Mouse (Mus musculus): ENCODE measurements around the gene Cyp2d22. TPM values are rescaled to one million over a fixed set of nuclear protein-coding genes. Genes with fewer than 3 reads are reported as not detected.

The Cyp2d22 gene
- polyA plus RNA-seq, 1 experiment = 0.78 TPM

DNA sequence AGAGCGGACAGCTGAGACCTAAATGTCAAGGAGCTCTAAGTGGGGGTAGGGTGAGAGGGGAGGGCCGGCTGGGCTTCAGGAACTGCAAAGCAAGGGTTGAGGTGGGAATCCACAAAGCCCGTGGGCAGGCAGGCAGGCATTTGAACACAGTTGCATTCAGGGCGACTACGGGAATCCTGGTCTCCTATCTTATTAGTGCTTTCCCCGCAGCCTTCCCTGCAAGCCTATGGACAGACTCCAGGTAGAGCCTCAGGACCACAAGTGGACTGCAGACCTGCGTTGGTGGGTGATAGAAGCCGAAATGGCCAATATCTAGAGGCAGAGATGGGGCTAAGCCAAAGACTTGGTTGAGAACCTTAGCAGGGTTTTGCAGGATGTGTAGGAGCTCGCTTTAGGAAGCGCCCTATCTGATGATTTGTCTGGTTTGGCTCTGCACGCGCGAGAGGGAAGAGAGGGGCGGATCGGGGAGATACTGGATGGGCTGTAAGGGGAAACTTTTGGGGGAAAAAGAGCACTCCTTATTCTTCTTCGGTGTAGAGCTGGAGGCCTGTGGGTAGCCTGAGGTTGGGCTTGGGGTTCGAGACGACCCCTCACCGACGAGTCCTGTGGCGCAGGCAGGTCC lies 39.5 kb downstream of the Cyp2d22 start:
- Histone ChIP-seq H3K4me1 (ENCODE audit: control insufficient read depth, insufficient read depth, low read length) (peaks cover 11% of the 10 kb centered on the region), H3K4me3 (ENCODE audit: insufficient read depth, low read length) (no peak overlapping the region), H3K27ac (ENCODE audit: insufficient read depth, low read depth, low read length) (no peak overlapping the region)
- no peak for TF ChIP-seq CTCF (IDR thresholded peaks at IDR 0.05; ENCODE audit: low read depth, low read length)
- no peak for TF ChIP-seq POLR2A (IDR thresholded peaks at IDR 0.05; ENCODE audit: borderline replicate concordance, low read depth, low read length)

- no peak for TF ChIP-seq CTCF (IDR thresholded peaks at IDR 0.05; ENCODE audit: low read depth, low read length)
- no peak for TF ChIP-seq POLR2A (IDR thresholded peaks at IDR 0.05; ENCODE audit: borderline replicate concordance, low read depth, low read length)
- H3K4me1 ChIP-seq (ENCODE audit: control insufficient read depth, insufficient read depth, low read length) = peaks cover 7% of the 10 kb centered on the region
- no peak overlapping the region for H3K4me3 ChIP-seq (ENCODE audit: insufficient read depth, low read length)
- H3K27ac ChIP-seq (ENCODE audit: insufficient read depth, low read depth, low read length) = no peak overlapping the region
These were observed 40.3 kb downstream of the Cyp2d22 start for GRCm38 (mm10) chr15:82339634-82340254.

DNA sequence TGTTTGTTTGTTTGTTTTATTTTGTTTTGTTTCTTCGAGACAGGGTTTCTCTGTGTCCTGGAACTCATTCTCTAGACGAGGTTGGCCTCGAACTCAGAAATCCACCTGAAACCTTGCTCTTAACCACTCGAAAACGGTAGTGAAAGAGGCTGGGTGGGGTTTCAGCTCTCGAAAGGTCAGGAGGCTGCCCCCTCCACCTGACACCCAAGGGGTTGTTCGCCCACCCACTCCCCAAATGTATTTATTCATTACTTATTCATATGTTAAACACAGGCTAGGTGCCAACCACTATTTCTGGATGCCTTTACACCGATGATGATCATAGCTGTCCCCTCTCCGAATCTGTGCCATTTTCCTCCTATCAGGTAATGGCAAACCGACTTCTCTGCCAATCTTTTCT lies 40.9 kb downstream of the Cyp2d22 start:
- TF ChIP-seq POLR2A (IDR thresholded peaks at IDR 0.05; ENCODE audit: borderline replicate concordance, low read depth, low read length) (no peak), CTCF (IDR thresholded peaks at IDR 0.05; ENCODE audit: low read depth, low read length) (no peak)
- H3K27ac ChIP-seq (ENCODE audit: insufficient read depth, low read depth, low read length) = no peak overlapping the region
- peaks cover 7% of the 10 kb centered on the region for H3K4me1 ChIP-seq (ENCODE audit: control insufficient read depth, insufficient read depth, low read length)
- H3K4me3 ChIP-seq (ENCODE audit: insufficient read depth, low read length) = peak overlapping the region; percentile 80

GRCm38 (mm10) chr15:82338593-82339112 lies 41.4 kb downstream of the Cyp2d22 start, which contains the start of the genes Naga, Pheta2 and Smdt1:
Gene Naga (minus strand): TSS chr15:82338925.
Gene Pheta2 (plus strand): TSS chr15:82338942.
Gene Smdt1 (plus strand): TSS chr15:82338959.
- TF ChIP-seq CTCF (IDR thresholded peaks at IDR 0.05; ENCODE audit: low read depth, low read length) = no peak
- peak; percentile 74; the same call in 1 of the 2 replicates for TF ChIP-seq POLR2A (IDR thresholded peaks at IDR 0.05; ENCODE audit: borderline replicate concordance, low read depth, low read length)
- H3K4me3 ChIP-seq (ENCODE audit: insufficient read depth, low read length) = peak within 1 kb of the TSS; percentile 80
- peak within 1 kb of the TSS; percentile 60 for H3K27ac ChIP-seq (ENCODE audit: insufficient read depth, low read depth, low read length)
- H3K4me1 ChIP-seq (ENCODE audit: control insufficient read depth, insufficient read depth, low read length) = peaks cover 7% of the 10 kb centered on the region

DNA sequence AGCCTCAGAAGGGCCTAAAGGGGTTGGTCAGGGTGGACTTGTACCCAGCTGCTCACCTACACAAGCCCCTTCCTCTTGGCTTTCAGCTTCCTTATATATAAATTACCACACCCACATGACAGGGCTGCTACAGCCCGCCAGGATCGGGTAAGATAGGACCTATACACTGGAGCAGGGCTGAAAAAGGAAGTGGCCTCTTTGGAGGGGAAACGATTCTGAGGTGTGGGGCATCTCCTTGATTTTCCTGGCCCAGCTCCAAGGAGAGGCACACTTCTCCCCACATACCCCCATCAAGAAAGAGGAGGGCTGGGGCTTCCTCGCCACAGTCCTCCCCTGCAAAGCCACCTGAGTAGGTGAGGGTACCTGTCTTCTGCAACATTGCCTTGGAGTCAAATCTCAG lies 42.2 kb downstream of the Cyp2d22 start:
- Histone ChIP-seq H3K4me1 (ENCODE audit: control insufficient read depth, insufficient read depth, low read length) (peaks cover 7% of the 10 kb centered on the region), H3K27ac (ENCODE audit: insufficient read depth, low read depth, low read length) (peak overlapping the region; percentile 60), H3K4me3 (ENCODE audit: insufficient read depth, low read length) (peak overlapping the region; percentile 80)
- no peak for TF ChIP-seq POLR2A (IDR thresholded peaks at IDR 0.05; ENCODE audit: borderline replicate concordance, low read depth, low read length)
- no peak for TF ChIP-seq CTCF (IDR thresholded peaks at IDR 0.05; ENCODE audit: low read depth, low read length)

DNA sequence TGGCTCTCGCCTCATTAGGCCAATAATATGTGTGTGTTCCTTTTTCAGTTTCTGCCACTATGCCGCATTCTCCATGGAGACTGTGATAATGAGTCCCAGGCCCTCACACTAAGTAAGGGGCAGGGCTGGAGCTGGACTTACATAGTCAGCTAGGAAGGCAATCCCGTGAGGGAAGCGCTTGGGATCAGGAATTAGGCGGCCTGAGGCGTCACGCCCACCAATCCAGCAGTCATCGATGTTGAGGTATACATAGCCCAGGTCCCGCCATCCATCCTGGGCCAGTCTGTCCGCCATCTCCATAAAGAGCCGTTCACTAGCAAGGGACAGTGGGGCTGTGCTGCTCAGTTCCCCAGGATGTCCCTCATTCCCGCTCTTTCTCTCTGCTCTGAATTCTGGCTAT lies 43.4 kb downstream of the Cyp2d22 start:
- H3K4me3 ChIP-seq (ENCODE audit: insufficient read depth, low read length) = no peak overlapping the region
- TF ChIP-seq CTCF (IDR thresholded peaks at IDR 0.05; ENCODE audit: low read depth, low read length) = no peak
- no peak for TF ChIP-seq POLR2A (IDR thresholded peaks at IDR 0.05; ENCODE audit: borderline replicate concordance, low read depth, low read length)
- H3K4me1 ChIP-seq (ENCODE audit: control insufficient read depth, insufficient read depth, low read length) = peaks cover 7% of the 10 kb centered on the region
- H3K27ac ChIP-seq (ENCODE audit: insufficient read depth, low read depth, low read length) = no peak overlapping the region

GRCm38 (mm10) chr15:82335194-82335593 lies 44.9 kb downstream of the Cyp2d22 start:
- H3K27ac ChIP-seq (ENCODE audit: insufficient read depth, low read depth, low read length) = no peak overlapping the region
- H3K4me1 ChIP-seq (ENCODE audit: control insufficient read depth, insufficient read depth, low read length) = peaks cover 7% of the 10 kb centered on the region
- no peak for TF ChIP-seq CTCF (IDR thresholded peaks at IDR 0.05; ENCODE audit: low read depth, low read length)
- no peak overlapping the region for H3K4me3 ChIP-seq (ENCODE audit: insufficient read depth, low read length)

DNA sequence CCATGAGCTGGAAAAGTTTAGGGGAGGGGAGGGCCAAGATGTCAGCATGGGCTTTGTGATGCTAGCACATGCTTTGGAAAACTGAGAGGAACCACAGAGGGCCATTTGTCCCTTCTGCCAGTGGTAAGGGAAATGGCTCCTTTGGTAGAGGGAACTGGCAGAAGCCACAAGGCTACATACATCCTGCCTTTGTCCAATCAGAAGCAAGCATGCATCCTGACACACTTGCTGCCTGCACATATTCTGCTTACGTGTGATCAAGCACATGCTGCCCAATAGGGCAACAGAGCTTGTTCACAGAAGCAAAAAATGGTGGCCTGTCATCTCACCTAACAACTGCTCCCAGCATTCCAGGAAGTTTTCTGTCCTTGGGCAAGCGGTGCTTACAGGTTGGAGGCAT lies 54.7 kb downstream of the Cyp2d22 start:
- no peak overlapping the region for H3K27ac ChIP-seq (ENCODE audit: insufficient read depth, low read depth, low read length)
- peaks cover 7% of the 10 kb centered on the region for H3K4me1 ChIP-seq (ENCODE audit: control insufficient read depth, insufficient read depth, low read length)
- H3K4me3 ChIP-seq (ENCODE audit: insufficient read depth, low read length) = no peak overlapping the region
- TF ChIP-seq CTCF (IDR thresholded peaks at IDR 0.05; ENCODE audit: low read depth, low read length) (no peak), POLR2A (IDR thresholded peaks at IDR 0.05; ENCODE audit: borderline replicate concordance, low read depth, low read length) (no peak)

DNA sequence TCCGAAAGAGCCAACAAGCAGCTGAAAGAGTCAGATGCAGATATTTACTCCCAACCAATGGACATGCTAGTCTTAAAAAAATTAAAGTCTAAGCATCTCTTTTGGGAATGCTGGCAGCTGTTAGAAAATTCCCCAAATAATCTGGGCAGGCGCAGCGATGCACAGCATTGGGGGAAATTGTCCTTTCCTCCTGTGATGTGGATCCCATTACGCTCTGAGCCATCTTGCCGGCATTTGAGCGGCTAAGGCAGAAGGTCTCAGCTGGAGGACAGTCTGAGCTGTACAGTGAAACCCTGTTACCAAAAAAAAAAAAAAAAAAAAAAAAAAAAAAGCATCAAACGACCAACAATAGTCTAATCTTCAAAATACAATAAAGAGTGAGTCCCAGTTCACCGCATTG lies 57.9 kb downstream of the Cyp2d22 start:
- H3K4me1 ChIP-seq (ENCODE audit: control insufficient read depth, insufficient read depth, low read length) = peaks cover 16% of the 10 kb centered on the region
- no peak overlapping the region for H3K4me3 ChIP-seq (ENCODE audit: insufficient read depth, low read length)
- TF ChIP-seq CTCF (IDR thresholded peaks at IDR 0.05; ENCODE audit: low read depth, low read length) (no peak), POLR2A (IDR thresholded peaks at IDR 0.05; ENCODE audit: borderline replicate concordance, low read depth, low read length) (no peak)
- no peak overlapping the region for H3K27ac ChIP-seq (ENCODE audit: insufficient read depth, low read depth, low read length)

Other genes with a start within 250 kb of the Cyp2d22 start
- 53.3 and 63.9 TPM in 2 replicates for gene Srebf2, start 233.1 kb downstream of the Cyp2d22 start, polyA plus RNA-seq (2012; ENCODE audit: insufficient read depth, insufficient read length, missing spikeins)
- gene Shisa8, start 167.4 kb downstream of the Cyp2d22 start, polyA plus RNA-seq (2012; ENCODE audit: insufficient read depth, insufficient read length, missing spikeins) = not detected in 2 replicates
- not detected in 2 replicates for gene Tnfrsf13c, start 155.9 kb downstream of the Cyp2d22 start, polyA plus RNA-seq (2012; ENCODE audit: insufficient read depth, insufficient read length, missing spikeins)
- 10.2 and 10.7 TPM in 2 replicates for gene Cenpm, start 135.5 kb downstream of the Cyp2d22 start, polyA plus RNA-seq (2012; ENCODE audit: insufficient read depth, insufficient read length, missing spikeins)
- not detected in 2 replicates for gene 1500009C09Rik, start 127.9 kb downstream of the Cyp2d22 start, polyA plus RNA-seq (2012; ENCODE audit: insufficient read depth, insufficient read length, missing spikeins)
- gene Sept3, start 105.4 kb downstream of the Cyp2d22 start, polyA plus RNA-seq (2012; ENCODE audit: insufficient read depth, insufficient read length, missing spikeins) = not detected in 2 replicates
- not detected in 2 replicates for gene Wbp2nl, start 81.3 kb downstream of the Cyp2d22 start, polyA plus RNA-seq (2012; ENCODE audit: insufficient read depth, insufficient read length, missing spikeins)
- 168 and 171 TPM in 2 replicates for gene Naga, start 41.3 kb downstream of the Cyp2d22 start, polyA plus RNA-seq (2012; ENCODE audit: insufficient read depth, insufficient read length, missing spikeins)
- 2.5 and 5.3 TPM in 2 replicates for gene Pheta2, start 41.3 kb downstream of the Cyp2d22 start, polyA plus RNA-seq (2012; ENCODE audit: insufficient read depth, insufficient read length, missing spikeins)
- 206 and 221 TPM in 2 replicates for gene Smdt1, start 41.3 kb downstream of the Cyp2d22 start, polyA plus RNA-seq (2012; ENCODE audit: insufficient read depth, insufficient read length, missing spikeins)
- gene Ndufa6, start 25.9 kb downstream of the Cyp2d22 start, polyA plus RNA-seq (2012; ENCODE audit: insufficient read depth, insufficient read length, missing spikeins) = 315 and 361 TPM in 2 replicates
- not detected in 2 replicates for gene Cyp2d11, start 13.8 kb upstream of the Cyp2d22 start, polyA plus RNA-seq (2012; ENCODE audit: insufficient read depth, insufficient read length, missing spikeins)
- not detected in 2 replicates for gene Cyp2d10, start 26.9 kb upstream of the Cyp2d22 start, polyA plus RNA-seq (2012; ENCODE audit: insufficient read depth, insufficient read length, missing spikeins)
- not detected in 2 replicates for gene Cyp2d9, start 53.2 kb upstream of the Cyp2d22 start, polyA plus RNA-seq (2012; ENCODE audit: insufficient read depth, insufficient read length, missing spikeins)
- not detected in 2 replicates for gene Cyp2d12, start 174.8 kb upstream of the Cyp2d22 start, polyA plus RNA-seq (2012; ENCODE audit: insufficient read depth, insufficient read length, missing spikeins)
- not detected in 2 replicates for gene Cyp2d34, start 240.7 kb upstream of the Cyp2d22 start, polyA plus RNA-seq (2012; ENCODE audit: insufficient read depth, insufficient read length, missing spikeins)